Comparison of ENCODE assay signal across 10 mouse cellular contexts in the genomic region with DNA sequence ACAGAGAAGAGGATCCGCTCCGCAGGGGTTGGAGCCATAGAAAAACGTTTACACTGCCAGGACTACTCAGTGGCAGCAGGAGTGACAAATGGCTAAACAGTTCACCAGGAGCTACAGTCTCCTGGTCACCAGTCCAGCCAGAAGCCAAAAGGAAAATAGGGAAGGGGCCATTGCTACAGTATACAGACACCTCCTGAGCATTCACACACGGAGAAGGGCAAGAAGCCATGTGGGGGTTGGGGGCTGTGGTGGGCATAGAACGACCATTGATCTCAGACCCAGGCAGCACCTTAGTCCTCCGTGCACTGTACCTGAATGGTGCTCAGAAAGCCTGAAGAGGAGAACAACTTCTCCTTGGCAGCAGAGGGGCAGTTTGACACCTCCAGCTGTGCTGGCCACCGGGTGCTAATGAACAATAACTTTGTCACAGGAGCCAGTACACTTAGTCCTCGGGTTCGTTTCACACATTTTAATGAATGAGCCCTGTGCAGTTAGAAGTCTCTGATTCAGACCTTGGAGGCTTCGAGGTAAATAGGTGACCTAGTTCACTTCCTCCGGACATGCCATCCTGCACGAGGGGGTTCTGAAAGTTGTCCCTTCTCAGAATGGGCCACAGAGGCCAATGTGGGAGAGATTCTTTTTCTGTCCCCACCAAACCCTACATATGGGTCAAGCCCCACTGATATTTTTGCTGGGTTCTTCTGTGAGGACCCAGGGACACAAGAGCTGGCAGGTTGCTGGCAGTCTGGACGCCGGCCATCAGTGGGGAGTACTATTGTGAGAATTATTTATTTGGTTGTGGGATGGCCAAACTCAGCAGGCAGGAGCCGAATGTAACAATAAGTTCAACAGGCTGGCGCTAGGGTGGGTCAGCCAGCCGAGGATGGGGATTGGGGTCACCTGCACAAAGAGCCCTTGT.
DNase-seq lines count a peak whose midpoint lies in the region.
"Had no signal": no experiment of that assay in that cellular context is flagged by ENCODE, and none has a peak within 500 bp of the region (broad histone marks: within the 10 kb centered on the region; RNA-seq: fewer than 3 reads in every experiment).

No protein-coding gene starts in this region.

- peaks cover 13% of the 10 kb centered on the region for H3K4me1 ChIP-seq in midbrain, embryonic 10.5 days

- H3K4me3 ChIP-seq in midbrain, embryonic 10.5 days = no peak overlapping the region
- H3K4me3 ChIP-seq: limb, embryonic 13.5 days had no signal

- DNase-seq in ovary, postnatal 14 days (ENCODE audit: low spot score) = peak; percentile 15
- no peak for DNase-seq in ovary, postnatal 10 days (ENCODE audit: low spot score)
- peak; percentile 20 to 43 for DNase-seq in frontal cortex, postnatal 14 days (ENCODE audit: low spot score in 2 of 2)
- peak; percentile 49 to 53 for DNase-seq in left cerebral cortex, postnatal 10 days (ENCODE audit: extremely low spot score in 1 of 2, low spot score in 2 of 2)
- peak; percentile 35 for DNase-seq in right cerebral cortex, postnatal 4 days
- no peak for DNase-seq in midbrain, embryonic 10.5 days (ENCODE audit: low spot score)
- no peak for DNase-seq in urinary bladder, postnatal 14 days (ENCODE audit: low spot score)
- no peak for DNase-seq in lung, postnatal 4 days
- DNase-seq: kidney, adult 11 months had no signal

- H3K9me3 ChIP-seq in midbrain, embryonic 10.5 days (replicated peaks) = no peaks in the 10 kb centered on the region
- H3K9me3 ChIP-seq: limb, embryonic 13.5 days had no signal

- 58% methylated on average over 17 of the region's 17 CpGs for WGBS in midbrain, embryonic 10.5 days

- no peak overlapping the region for H3K27ac ChIP-seq in midbrain, embryonic 10.5 days (replicated peaks)
- H3K27ac ChIP-seq: limb, embryonic 13.5 days had no signal

- H3K27me3 ChIP-seq in midbrain, embryonic 10.5 days (ENCODE audit: low read depth, poor library complexity, severe bottlenecking) = no peaks in the 10 kb centered on the region
- H3K27me3 ChIP-seq: limb, embryonic 13.5 days had no signal

- no peaks in the 10 kb centered on the region for H3K36me3 ChIP-seq in midbrain, embryonic 10.5 days
- H3K36me3 ChIP-seq: limb, embryonic 13.5 days had no signal

- intact Hi-C loops in left cerebral cortex, postnatal 10 days (cut with DNase I) = no loop called here

Comparison
In these comparisons a context has a peak if more than half of its experiments do, and no peak if none do; other contexts are left out.
1. DNase-seq: peak in ovary, postnatal 14 days (single experiment), frontal cortex, postnatal 14 days (2 of 2), left cerebral cortex, postnatal 10 days (2 of 2) and right cerebral cortex, postnatal 4 days (single experiment); none in ovary, postnatal 10 days (single experiment), midbrain, embryonic 10.5 days (single experiment), urinary bladder, postnatal 14 days (single experiment) and lung, postnatal 4 days (0 of 2).